20 mouse cellular contexts compared by ENCODE assay signal in genomic region chr1:174888073-174888472, GRCm38 (mm10). TPM values are rescaled to one million over a fixed set of nuclear protein-coding genes. Genes with fewer than 3 reads are reported as not detected.
"Had no signal": no experiment of that assay in that cellular context is flagged by ENCODE, and none has a peak within 500 bp of the region (broad histone marks: within the 10 kb centered on the region; RNA-seq: fewer than 3 reads in every experiment).

No protein-coding gene starts in this region.

- H3K4me3 ChIP-seq: lung, embryonic 15.5 days; midbrain, embryonic 10.5 days; midbrain, embryonic 12.5 days; myocyte; neural tube, embryonic 13.5 days; neural tube, embryonic 15.5 days had no signal

- ATAC-seq: midbrain, embryonic 16.5 days had no signal

- H3K27me3 ChIP-seq: lung, embryonic 15.5 days; midbrain, embryonic 12.5 days; neural tube, embryonic 13.5 days; neural tube, embryonic 15.5 days had no signal

- H3K36me3 ChIP-seq: lung, embryonic 15.5 days; midbrain, embryonic 10.5 days; midbrain, embryonic 12.5 days; neural tube, embryonic 13.5 days; neural tube, embryonic 15.5 days had no signal

- DNase-seq: lung, adult 18-20 months; lung, postnatal 10 days; lung, postnatal 4 days; retina, postnatal 1 day; right cerebral cortex, adult 18-20 months; right cerebral cortex, postnatal 25 days; right cerebral cortex, postnatal 4 days; spleen, adult 18-20 months; thymus, adult 18-20 months; thymus, postnatal 14 days; thymus, postnatal 36 days had no signal

- H3K27ac ChIP-seq: lung, embryonic 15.5 days; midbrain, embryonic 10.5 days; midbrain, embryonic 12.5 days; neural tube, embryonic 13.5 days; neural tube, embryonic 15.5 days had no signal

- H3K4me2 ChIP-seq: lung, embryonic 15.5 days; midbrain, embryonic 12.5 days; neural tube, embryonic 13.5 days; neural tube, embryonic 15.5 days had no signal

- H3K9ac ChIP-seq: lung, embryonic 15.5 days; midbrain, embryonic 12.5 days; neural tube, embryonic 13.5 days; neural tube, embryonic 15.5 days had no signal

- H3K4me1 ChIP-seq: lung, embryonic 15.5 days; midbrain, embryonic 10.5 days; midbrain, embryonic 12.5 days; neural tube, embryonic 13.5 days; neural tube, embryonic 15.5 days had no signal

- H3K9me3 ChIP-seq: lung, embryonic 15.5 days; midbrain, embryonic 10.5 days; midbrain, embryonic 12.5 days; neural tube, embryonic 13.5 days; neural tube, embryonic 15.5 days had no signal

RNA-seq across cellular contexts. Expression of gene Grem2, which starts 33.5 kb away (rescaled TPM):
- total RNA-seq: megakaryocyte, adult 5-6 weeks; megakaryocyte-erythroid progenitor cell, adult 5-6 weeks had no signal
